Mouse (Mus musculus): ENCODE results near the gene Upb1. TPM values are rescaled to one million over a fixed set of nuclear protein-coding genes. Genes with fewer than 3 reads are reported as not detected.

The Upb1 gene
- polyA plus RNA-seq, 1 experiment from 2014 or later: 0.21 TPM

DNA sequence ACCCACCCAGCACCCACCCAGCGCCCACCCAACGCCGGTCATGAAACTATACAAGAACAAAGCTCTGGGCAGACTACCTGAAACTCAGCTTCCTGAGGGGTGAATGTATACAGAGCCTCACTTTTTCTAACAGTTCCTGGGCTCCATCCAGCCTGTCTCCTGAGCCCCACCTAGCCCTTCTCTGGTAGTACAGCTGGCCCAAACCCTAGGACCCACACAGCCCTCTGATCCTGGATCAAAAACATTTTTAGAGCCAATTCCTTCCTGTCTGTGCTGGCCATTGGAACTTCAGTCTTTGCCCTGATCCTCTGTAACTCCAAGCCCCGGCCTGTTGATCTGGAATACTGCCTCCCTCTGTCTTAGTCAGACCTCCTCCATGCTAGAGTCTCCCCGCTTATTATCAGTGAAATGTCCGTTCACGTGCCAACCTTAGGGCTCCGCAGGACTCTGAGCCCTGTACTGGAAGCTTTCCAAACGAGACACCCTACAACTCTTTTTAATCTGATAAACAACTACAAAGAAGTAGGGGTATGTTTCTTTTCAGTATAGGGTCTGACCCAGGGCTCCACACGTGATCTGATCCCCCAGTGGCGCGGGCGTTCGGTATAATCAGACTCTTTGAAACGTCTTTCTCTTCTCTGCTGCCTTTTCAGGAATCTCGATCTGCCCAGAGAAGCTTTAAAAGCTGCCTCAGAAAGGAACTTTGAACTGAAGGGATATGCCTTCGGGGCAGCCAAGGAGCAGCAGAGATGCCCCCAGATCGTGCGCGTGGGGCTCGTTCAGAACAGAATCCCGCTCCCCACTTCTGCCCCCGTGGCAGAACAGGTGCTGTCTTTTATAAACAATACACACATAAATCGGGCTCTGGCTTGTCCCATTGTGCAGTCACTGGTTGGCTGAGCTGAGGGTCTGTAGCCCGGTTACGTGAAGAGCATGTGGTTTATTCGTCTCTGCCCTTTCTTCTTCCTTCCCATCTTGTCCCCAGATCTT, 11.5 kb downstream of the Upb1 start:
- ATAC-seq (ENCODE audit: insufficient number of reproducible peaks, low FRiP score, low TSS enrichment, low read depth) (no peak), DNase-seq (ENCODE audit: low spot score) (no peak)
- Histone ChIP-seq H3K4me1 (ENCODE audit: control insufficient read depth, insufficient read depth, low read length) (no peaks in the 10 kb centered on the region), H3K36me3 (ENCODE audit: control insufficient read depth, insufficient read depth, low read length) (no peaks in the 10 kb centered on the region), H3K9ac (ENCODE audit: low read length) (no peak overlapping the region), H3K4me3 (ENCODE audit: low read depth, low read length) (no peak overlapping the region), H3K9me3 (ENCODE audit: control insufficient read depth, low read length) (no peaks in the 10 kb centered on the region), H3K4me2 (ENCODE audit: low read depth, severe bottlenecking) (no peak overlapping the region), H3K27ac (replicated peaks; ENCODE audit: low read depth, low read length) (no peak overlapping the region), H3K27me3 (ENCODE audit: control insufficient read depth, insufficient read depth, low read length) (no peaks in the 10 kb centered on the region)
- 81% methylated on average over 27 of the region's 27 CpGs for WGBS

DNA sequence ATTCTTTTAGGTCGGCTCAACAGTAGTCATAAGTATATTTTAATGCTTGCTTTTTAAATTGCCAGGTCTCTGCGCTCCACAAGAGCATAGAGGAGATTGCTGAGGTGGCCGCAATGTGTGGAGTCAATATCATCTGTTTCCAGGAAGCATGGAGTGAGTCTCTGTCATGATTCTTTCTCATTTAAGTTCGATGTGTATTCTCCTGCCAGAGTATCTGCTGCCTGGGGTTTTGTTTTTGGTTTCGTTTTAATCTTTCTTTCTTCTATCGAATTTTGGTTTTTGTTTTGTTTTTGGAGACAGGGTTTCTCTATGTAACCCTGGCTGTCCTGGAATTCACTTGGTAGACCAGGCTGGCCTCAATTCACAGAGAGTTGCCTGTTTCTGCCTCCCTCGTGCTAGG, 14.0 kb downstream of the Upb1 start:
- WGBS: 89% methylated on average over 7 of the region's 7 CpGs
- DNase-seq (ENCODE audit: low spot score): no peak
- no peak overlapping the region for H3K4me3 ChIP-seq (ENCODE audit: low read depth, low read length)
- ATAC-seq (ENCODE audit: insufficient number of reproducible peaks, low FRiP score, low TSS enrichment, low read depth): no peak
- no peaks in the 10 kb centered on the region for H3K9me3 ChIP-seq (ENCODE audit: control insufficient read depth, low read length)
- no peak overlapping the region for H3K9ac ChIP-seq (ENCODE audit: low read length)
- H3K4me2 ChIP-seq (ENCODE audit: low read depth, severe bottlenecking): no peak overlapping the region
- H3K27me3 ChIP-seq (ENCODE audit: control insufficient read depth, insufficient read depth, low read length): no peaks in the 10 kb centered on the region
- H3K36me3 ChIP-seq (ENCODE audit: control insufficient read depth, insufficient read depth, low read length): no peaks in the 10 kb centered on the region
- no peaks in the 10 kb centered on the region for H3K4me1 ChIP-seq (ENCODE audit: control insufficient read depth, insufficient read depth, low read length)
- H3K27ac ChIP-seq (replicated peaks; ENCODE audit: low read depth, low read length): no peak overlapping the region

DNA sequence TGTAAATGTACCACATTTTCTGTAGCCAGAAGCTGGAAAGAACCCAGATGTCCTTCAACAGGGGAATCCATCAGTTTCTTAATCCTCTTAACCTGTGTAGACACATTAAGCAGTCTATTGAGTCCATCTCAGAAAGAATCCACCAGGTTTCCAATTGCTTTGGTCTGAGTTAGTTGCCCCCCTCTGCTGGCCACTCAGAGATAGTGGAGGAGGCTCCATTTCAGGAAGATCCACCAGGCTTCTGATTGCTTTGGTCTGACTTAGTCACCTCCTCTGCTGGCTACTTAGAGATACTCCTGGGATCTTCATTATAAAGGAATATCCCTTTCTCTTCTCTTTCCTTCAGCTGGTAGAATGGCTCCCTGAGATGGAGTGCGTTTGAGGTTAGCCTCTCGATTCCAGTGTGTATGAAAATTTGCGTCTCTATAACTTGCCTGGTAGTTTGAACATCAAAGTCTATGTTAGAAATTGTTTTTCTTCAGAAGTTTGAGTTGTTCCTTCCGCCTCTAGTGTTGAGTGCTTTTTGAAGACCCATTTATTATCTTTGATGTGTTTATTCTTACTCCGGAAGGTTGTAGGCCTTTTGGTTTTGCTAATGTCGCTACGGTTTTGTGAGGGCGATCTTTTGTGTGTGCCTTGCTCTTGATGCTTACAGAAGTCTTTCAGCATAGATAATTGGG, 16.6 kb downstream of the Upb1 start:
- WGBS: 93% methylated on average over 8 of the region's 8 CpGs

DNA sequence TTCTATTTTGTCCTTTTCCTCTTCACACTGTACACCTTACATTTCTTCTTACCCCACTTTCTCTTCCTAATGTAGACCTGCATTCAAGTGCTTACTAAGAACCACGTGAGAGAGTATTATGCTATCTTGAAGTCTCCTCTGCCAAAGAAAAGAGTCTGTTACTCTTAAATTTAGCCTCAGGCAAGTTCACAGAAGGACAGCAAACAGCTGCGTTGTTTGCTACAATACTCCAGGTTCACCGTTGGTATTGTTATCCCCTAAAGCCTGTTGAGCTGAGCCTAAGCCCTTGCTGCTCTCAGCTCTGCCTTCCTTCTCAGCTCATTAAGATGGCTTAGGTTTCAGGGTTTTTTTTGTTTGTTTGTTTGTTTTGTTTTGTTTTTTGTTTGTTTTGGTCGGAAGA, 17.8 kb downstream of the Upb1 start:
- H3K4me3 ChIP-seq (ENCODE audit: low read depth, low read length): no peak overlapping the region
- no peaks in the 10 kb centered on the region for H3K9me3 ChIP-seq (ENCODE audit: control insufficient read depth, low read length)
- WGBS: 67% methylated on average over 4 of the region's 4 CpGs
- DNase-seq (ENCODE audit: low spot score): no peak
- H3K4me2 ChIP-seq (ENCODE audit: low read depth, severe bottlenecking): no peak overlapping the region
- no peaks in the 10 kb centered on the region for H3K27me3 ChIP-seq (ENCODE audit: control insufficient read depth, insufficient read depth, low read length)
- no peaks in the 10 kb centered on the region for H3K4me1 ChIP-seq (ENCODE audit: control insufficient read depth, insufficient read depth, low read length)
- H3K9ac ChIP-seq (ENCODE audit: low read length): no peak overlapping the region
- no peaks in the 10 kb centered on the region for H3K36me3 ChIP-seq (ENCODE audit: control insufficient read depth, insufficient read depth, low read length)
- no peak for ATAC-seq (ENCODE audit: insufficient number of reproducible peaks, low FRiP score, low TSS enrichment, low read depth)
- no peak overlapping the region for H3K27ac ChIP-seq (replicated peaks; ENCODE audit: low read depth, low read length)

More for the DNA sequence above, 16.6 kb downstream of the Upb1 start:
- Histone ChIP-seq H3K27me3 (ENCODE audit: control insufficient read depth, insufficient read depth, low read length) (no peaks in the 10 kb centered on the region), H3K4me3 (ENCODE audit: low read depth, low read length) (no peak overlapping the region), H3K27ac (replicated peaks; ENCODE audit: low read depth, low read length) (no peak overlapping the region), H3K36me3 (ENCODE audit: control insufficient read depth, insufficient read depth, low read length) (no peaks in the 10 kb centered on the region), H3K9me3 (ENCODE audit: control insufficient read depth, low read length) (no peaks in the 10 kb centered on the region), H3K9ac (ENCODE audit: low read length) (no peak overlapping the region), H3K4me2 (ENCODE audit: low read depth, severe bottlenecking) (no peak overlapping the region), H3K4me1 (ENCODE audit: control insufficient read depth, insufficient read depth, low read length) (no peaks in the 10 kb centered on the region)
- DNase-seq (ENCODE audit: low spot score): no peak
- ATAC-seq (ENCODE audit: insufficient number of reproducible peaks, low FRiP score, low TSS enrichment, low read depth): no peak

DNA sequence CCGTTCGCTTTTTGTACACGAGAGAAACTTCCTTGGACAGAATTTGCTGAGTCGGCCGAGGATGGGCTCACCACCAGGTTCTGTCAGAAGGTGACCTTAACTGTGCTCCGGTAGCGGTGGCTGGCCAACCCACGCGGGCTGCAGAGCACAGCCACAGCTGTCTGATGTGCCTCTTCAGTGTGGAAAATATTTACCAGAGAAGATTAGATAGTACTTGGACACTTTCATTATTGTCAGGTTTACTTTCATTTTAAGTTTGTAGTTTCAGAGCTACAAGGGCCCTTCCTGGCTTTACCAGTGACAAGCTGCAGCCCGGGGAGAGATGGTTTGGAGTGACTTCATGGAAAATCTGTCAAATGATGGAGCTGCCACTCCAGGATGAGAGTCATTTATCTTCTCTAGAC, 23.6 kb downstream of the Upb1 start:
- Histone ChIP-seq H3K9me3 (ENCODE audit: control insufficient read depth, low read length) (no peaks in the 10 kb centered on the region), H3K4me2 (ENCODE audit: low read depth, severe bottlenecking) (no peak overlapping the region), H3K9ac (ENCODE audit: low read length) (no peak overlapping the region), H3K27ac (replicated peaks; ENCODE audit: low read depth, low read length) (no peak overlapping the region), H3K4me1 (ENCODE audit: control insufficient read depth, insufficient read depth, low read length) (no peaks in the 10 kb centered on the region), H3K36me3 (ENCODE audit: control insufficient read depth, insufficient read depth, low read length) (no peaks in the 10 kb centered on the region), H3K4me3 (ENCODE audit: low read depth, low read length) (no peak overlapping the region), H3K27me3 (ENCODE audit: control insufficient read depth, insufficient read depth, low read length) (no peaks in the 10 kb centered on the region)
- WGBS: 95% methylated on average over 10 of the region's 10 CpGs
- DNase-seq (ENCODE audit: low spot score): no peak
- no peak for ATAC-seq (ENCODE audit: insufficient number of reproducible peaks, low FRiP score, low TSS enrichment, low read depth)

DNA sequence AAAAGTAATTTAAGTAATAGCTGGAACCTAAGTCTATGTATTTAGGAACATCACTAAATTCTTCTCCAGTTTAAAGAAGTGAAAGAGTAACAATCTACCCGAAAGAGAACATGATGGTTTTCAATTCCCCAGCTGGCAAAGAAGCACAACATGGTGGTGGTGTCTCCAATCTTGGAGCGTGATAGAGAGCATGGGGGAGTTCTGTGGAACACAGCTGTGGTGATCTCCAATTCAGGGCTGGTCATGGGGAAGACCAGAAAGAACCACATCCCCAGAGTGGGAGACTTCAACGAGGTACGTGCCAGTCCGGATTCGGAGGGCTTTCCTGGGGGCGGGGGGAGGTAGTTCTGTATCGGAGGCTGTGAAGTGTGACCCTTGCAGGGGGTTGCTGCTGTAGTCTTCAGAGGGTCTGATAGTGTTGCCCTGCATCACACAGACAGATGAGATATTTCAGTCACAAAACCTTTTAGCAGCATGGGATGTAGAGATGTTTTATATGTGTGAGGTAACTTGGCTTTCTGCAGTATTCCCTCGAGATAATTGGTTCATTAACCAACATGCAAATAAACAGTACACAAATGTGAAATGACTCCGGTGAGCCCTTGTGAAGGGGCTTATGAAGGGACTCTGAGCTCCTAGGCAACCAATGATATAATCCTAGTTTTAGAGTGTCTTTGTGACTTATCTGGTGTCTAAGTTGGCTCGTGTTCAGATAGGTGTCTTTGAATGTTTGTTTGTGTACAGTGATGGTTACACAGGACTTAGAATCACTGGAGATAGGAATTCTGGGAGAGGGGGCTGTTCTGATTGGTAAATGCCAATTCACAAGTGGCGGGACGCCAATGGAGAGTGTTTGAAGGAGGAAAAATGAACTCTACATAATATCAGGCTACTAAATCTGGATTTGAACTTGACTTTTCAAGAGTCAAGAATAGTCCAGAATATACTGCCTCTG, 27.4 kb downstream of the Upb1 start:
- Histone ChIP-seq H3K9ac (ENCODE audit: low read length) (no peak overlapping the region), H3K27ac (replicated peaks; ENCODE audit: low read depth, low read length) (no peak overlapping the region), H3K36me3 (ENCODE audit: control insufficient read depth, insufficient read depth, low read length) (no peaks in the 10 kb centered on the region), H3K4me2 (ENCODE audit: low read depth, severe bottlenecking) (no peak overlapping the region), H3K4me1 (ENCODE audit: control insufficient read depth, insufficient read depth, low read length) (no peaks in the 10 kb centered on the region), H3K27me3 (ENCODE audit: control insufficient read depth, insufficient read depth, low read length) (no peaks in the 10 kb centered on the region), H3K4me3 (ENCODE audit: low read depth, low read length) (no peak overlapping the region), H3K9me3 (ENCODE audit: control insufficient read depth, low read length) (no peaks in the 10 kb centered on the region)
- DNase-seq (ENCODE audit: low spot score): no peak
- no peak for ATAC-seq (ENCODE audit: insufficient number of reproducible peaks, low FRiP score, low TSS enrichment, low read depth)
- 88% methylated on average over 13 of the region's 13 CpGs for WGBS

DNA sequence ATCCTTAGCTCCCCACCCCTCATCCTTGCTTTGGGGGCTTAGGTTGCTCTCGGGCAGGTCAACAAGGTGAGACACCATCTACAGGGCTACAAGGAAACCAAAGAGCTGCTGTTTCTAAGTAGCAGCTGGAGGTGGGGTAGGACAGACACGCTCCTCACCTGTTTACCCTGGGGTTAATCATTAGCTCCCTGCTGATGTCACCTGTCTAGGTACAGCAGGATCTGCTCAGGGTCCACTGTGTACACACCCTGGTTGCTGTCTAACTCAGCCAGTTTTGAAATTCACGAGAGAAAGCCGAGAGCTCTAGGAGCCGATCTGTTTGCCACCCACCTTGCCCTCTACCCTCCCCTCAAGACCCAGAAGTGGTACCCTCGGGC, 28.1 kb downstream of the Upb1 start:
- Histone ChIP-seq H3K36me3 (ENCODE audit: control insufficient read depth, insufficient read depth, low read length) (no peaks in the 10 kb centered on the region), H3K27ac (replicated peaks; ENCODE audit: low read depth, low read length) (no peak overlapping the region), H3K4me2 (ENCODE audit: low read depth, severe bottlenecking) (no peak overlapping the region), H3K27me3 (ENCODE audit: control insufficient read depth, insufficient read depth, low read length) (no peaks in the 10 kb centered on the region), H3K4me3 (ENCODE audit: low read depth, low read length) (no peak overlapping the region), H3K9me3 (ENCODE audit: control insufficient read depth, low read length) (no peaks in the 10 kb centered on the region), H3K9ac (ENCODE audit: low read length) (no peak overlapping the region), H3K4me1 (ENCODE audit: control insufficient read depth, insufficient read depth, low read length) (no peaks in the 10 kb centered on the region)
- no peak for DNase-seq (ENCODE audit: low spot score)
- ATAC-seq (ENCODE audit: insufficient number of reproducible peaks, low FRiP score, low TSS enrichment, low read depth): no peak
- WGBS: 87% methylated on average over 6 of the region's 6 CpGs

DNA sequence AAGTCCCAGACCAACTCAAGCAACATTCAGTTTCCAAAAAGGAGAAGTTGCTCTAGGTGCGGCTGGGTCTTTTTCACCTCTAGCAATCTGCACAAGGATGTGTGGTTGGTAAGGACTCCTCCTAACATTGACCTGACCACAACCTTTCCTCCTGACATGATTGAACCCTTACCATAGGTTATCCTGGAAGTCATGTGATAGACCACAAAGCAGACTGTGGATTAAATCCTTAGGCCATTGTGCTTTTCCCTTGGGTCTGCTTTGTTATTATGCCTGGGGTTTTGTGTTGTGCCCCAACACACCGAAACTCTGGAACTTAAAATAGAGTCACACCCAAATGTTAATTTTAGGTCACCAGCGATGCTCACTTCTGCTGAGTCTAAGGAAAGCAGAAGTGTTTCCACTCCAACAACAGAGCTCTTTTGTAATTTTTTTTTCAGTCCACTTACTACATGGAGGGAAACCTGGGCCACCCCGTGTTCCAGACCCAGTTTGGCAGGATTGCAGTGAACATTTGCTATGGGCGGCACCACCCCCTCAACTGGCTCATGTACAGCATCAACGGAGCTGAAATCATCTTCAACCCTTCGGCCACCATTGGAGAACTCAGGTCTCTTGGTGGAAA, 28.7 kb downstream of the Upb1 start:
- H3K4me1 ChIP-seq (ENCODE audit: control insufficient read depth, insufficient read depth, low read length): no peaks in the 10 kb centered on the region
- WGBS: 91% methylated on average over 7 of the region's 7 CpGs
- no peaks in the 10 kb centered on the region for H3K27me3 ChIP-seq (ENCODE audit: control insufficient read depth, insufficient read depth, low read length)
- H3K4me2 ChIP-seq (ENCODE audit: low read depth, severe bottlenecking): no peak overlapping the region
- H3K27ac ChIP-seq (replicated peaks; ENCODE audit: low read depth, low read length): no peak overlapping the region
- no peak overlapping the region for H3K4me3 ChIP-seq (ENCODE audit: low read depth, low read length)
- DNase-seq (ENCODE audit: low spot score): no peak
- H3K9me3 ChIP-seq (ENCODE audit: control insufficient read depth, low read length): no peaks in the 10 kb centered on the region
- H3K9ac ChIP-seq (ENCODE audit: low read length): no peak overlapping the region
- no peaks in the 10 kb centered on the region for H3K36me3 ChIP-seq (ENCODE audit: control insufficient read depth, insufficient read depth, low read length)
- ATAC-seq (ENCODE audit: insufficient number of reproducible peaks, low FRiP score, low TSS enrichment, low read depth): no peak

All from limb, embryonic 11.5 days (tissue).